Mouse (Mus musculus) midbrain, embryonic 16.5 days (tissue): Measurements from ENCODE around the gene Cobl. TPM values are rescaled to one million over a fixed set of nuclear protein-coding genes. Genes with fewer than 3 reads are reported as not detected.

Experiments used
- ATAC-seq: fragments of 200-750 bp; cut with Nextera tagmentation; 2 replicates; pipeline ENCODE4 v1.8.0; 2017; ENCODE audit warnings: moderate TSS enrichment
- H3K27ac ChIP-seq: fragments of 300-500 bp; sonication (generic); 2 replicates; pipeline ENCODE4 v1.5.1; 2014; ENCODE audit warnings: mild to moderate bottlenecking, low read length, mixed read lengths
- H3K27me3 ChIP-seq: fragments of 300-500 bp; sonication (generic); 2 replicates; pipeline ENCODE4 v1.6.1; 2014; ENCODE audit warnings: low read depth, low read length, mixed read lengths; ENCODE audit not compliant: control insufficient read depth, insufficient read depth
- H3K36me3 ChIP-seq: fragments of 300-500 bp; sonication (generic); 2 replicates; pipeline ENCODE4 v1.6.1; 2014; ENCODE audit warnings: mild to moderate bottlenecking, low read length, moderate library complexity, mixed read lengths; ENCODE audit not compliant: control insufficient read depth, insufficient read depth
- H3K4me1 ChIP-seq: fragments of 300-500 bp; sonication (generic); 2 replicates; pipeline ENCODE4 v1.6.1; 2014; ENCODE audit warnings: mild to moderate bottlenecking, low read length, mixed read lengths; ENCODE audit not compliant: control insufficient read depth, insufficient read depth
- H3K4me2 ChIP-seq: fragments of 300-500 bp; sonication (generic); 2 replicates; pipeline ENCODE4 v1.6.1; 2014; ENCODE audit warnings: mild to moderate bottlenecking, low read length, mixed read lengths
- H3K4me3 ChIP-seq: fragments of 300-500 bp; sonication (generic); 2 replicates; pipeline ENCODE4 v1.5.1; 2014; ENCODE audit warnings: low read depth, mild to moderate bottlenecking, low read length, moderate library complexity, mixed read lengths
- H3K9ac ChIP-seq: fragments of 300-500 bp; sonication (generic); 2 replicates; pipeline ENCODE4 v1.6.1; 2014; ENCODE audit warnings: low read depth, low read length, mixed read lengths
- H3K9me3 ChIP-seq: fragments of 300-500 bp; sonication (generic); replicated peaks from 2 replicates; pipeline ENCODE4 v1.6.1; 2014; ENCODE audit warnings: mild to moderate bottlenecking, low read length, mixed read lengths; ENCODE audit not compliant: control insufficient read depth, poor library complexity, severe bottlenecking
- WGBS: fragments of 180-500 bp; shearing (Covaris S2); extraction: QIAGEN DNeasy Blood & Tissue Kit; methylation state at CpG from one replicate; pipeline ENCODE4 v1.1.7; 2014; 5-methylcytosine and 5-hydroxymethylcytosine counted together
- polyA plus RNA-seq: library from polyadenylated mRNA; unstranded; fragments of >200 nt; fragmentation: Nextera tagmentation; extraction: Ambion mirVana; gene quantifications from 2 replicates; pipeline ENCODE4 v1.2.1, GENCODE M21; 2015

Gene Cobl
- polyA plus RNA-seq, 1 experiment from 2014 or later: 18.3 TPM

DNA sequence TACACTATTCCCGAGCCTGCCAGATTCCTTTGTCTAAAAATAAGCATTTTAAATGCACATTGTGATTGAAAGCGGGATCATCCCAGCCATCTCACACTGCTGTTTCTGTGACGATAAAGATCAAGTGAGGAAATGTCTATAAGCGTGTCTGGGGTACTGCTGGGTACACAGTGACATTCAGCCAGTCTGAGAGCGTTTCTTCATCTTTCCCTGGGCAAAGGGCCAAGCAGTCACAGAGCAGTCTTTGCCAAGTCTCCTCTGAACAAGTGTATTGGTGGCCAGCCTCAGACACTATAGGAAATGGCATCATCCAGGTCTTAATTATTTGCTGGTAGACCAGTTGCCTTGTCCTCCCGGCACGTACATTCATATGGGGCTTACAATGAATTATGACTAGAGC is 47.9 kb downstream of the Cobl start:
- H3K27me3 ChIP-seq: no peaks in the 10 kb centered on the region
- ATAC-seq: peak; percentile 25; the same call in 1 of the 2 replicates
- peak overlapping the region; percentile 64 for H3K27ac ChIP-seq
- H3K9ac ChIP-seq: 0 out of 2 replicates have a peak overlapping the region, but pooled peaks have one; percentile 27
- H3K4me3 ChIP-seq: no peak overlapping the region
- no peaks in the 10 kb centered on the region for H3K36me3 ChIP-seq
- H3K9me3 ChIP-seq: no peaks in the 10 kb centered on the region
- 48% methylated on average over 7 of the region's 7 CpGs for WGBS
- peaks cover 15% of the 10 kb centered on the region for H3K4me1 ChIP-seq
- no peak overlapping the region for H3K4me2 ChIP-seq

DNA sequence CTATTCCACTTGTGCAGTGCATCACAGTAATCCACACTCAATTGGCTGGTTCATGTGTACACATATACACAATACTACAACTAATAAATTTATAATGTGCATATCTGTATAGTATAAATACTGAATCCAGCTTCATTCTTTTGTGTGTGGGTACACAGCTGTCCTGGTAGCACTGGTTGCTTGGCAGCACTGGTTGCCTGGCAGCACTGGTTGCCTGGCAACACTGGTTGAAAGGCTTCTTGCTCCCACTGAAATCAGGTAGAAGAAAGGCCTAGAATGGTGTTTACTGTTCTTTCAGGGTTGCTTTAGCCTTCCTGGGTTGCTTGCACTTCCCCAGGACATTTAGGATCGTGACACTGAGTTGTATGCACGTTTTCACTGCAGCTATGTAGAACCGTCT is 49.4 kb downstream of the Cobl start:
- peak overlapping the region; percentile 24; the same call in 1 of the 2 replicates for H3K4me2 ChIP-seq
- no peaks in the 10 kb centered on the region for H3K9me3 ChIP-seq
- ATAC-seq: peak; percentile 97
- H3K4me1 ChIP-seq: peaks cover 15% of the 10 kb centered on the region
- no peak overlapping the region for H3K4me3 ChIP-seq
- H3K27ac ChIP-seq: peak overlapping the region; percentile 82
- no peaks in the 10 kb centered on the region for H3K27me3 ChIP-seq
- no peaks in the 10 kb centered on the region for H3K36me3 ChIP-seq
- no peak overlapping the region for H3K9ac ChIP-seq
- WGBS: 4% methylated on average over 3 of the region's 3 CpGs

DNA sequence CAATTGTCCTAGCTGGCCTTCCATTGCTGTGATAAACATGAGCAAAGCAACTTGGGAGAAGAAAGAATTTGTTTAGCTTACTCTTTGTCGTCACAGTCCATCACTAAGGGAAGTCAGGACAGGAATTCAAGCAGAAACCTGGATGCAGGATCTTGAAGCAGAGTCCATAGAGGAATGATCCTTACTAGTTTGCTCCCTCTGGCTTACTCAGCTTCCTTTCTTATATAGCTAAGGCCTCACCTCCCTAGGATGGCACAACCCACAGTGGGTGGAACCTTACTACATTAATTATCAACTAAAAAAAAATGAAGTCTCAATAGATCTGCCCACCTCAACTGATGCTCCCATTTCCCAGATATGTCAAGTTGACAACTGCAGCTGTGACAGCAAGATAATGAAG is 52.8 kb downstream of the Cobl start:
- WGBS: 85% methylated on average over 1 of the region's 1 CpGs
- Histone ChIP-seq H3K27me3 (no peaks in the 10 kb centered on the region), H3K27ac (no peak overlapping the region), H3K9ac (no peak overlapping the region), H3K4me3 (no peak overlapping the region), H3K36me3 (no peaks in the 10 kb centered on the region), H3K4me1 (peaks cover 11% of the 10 kb centered on the region), H3K4me2 (no peak overlapping the region), H3K9me3 (no peaks in the 10 kb centered on the region)
- no peak for ATAC-seq

DNA sequence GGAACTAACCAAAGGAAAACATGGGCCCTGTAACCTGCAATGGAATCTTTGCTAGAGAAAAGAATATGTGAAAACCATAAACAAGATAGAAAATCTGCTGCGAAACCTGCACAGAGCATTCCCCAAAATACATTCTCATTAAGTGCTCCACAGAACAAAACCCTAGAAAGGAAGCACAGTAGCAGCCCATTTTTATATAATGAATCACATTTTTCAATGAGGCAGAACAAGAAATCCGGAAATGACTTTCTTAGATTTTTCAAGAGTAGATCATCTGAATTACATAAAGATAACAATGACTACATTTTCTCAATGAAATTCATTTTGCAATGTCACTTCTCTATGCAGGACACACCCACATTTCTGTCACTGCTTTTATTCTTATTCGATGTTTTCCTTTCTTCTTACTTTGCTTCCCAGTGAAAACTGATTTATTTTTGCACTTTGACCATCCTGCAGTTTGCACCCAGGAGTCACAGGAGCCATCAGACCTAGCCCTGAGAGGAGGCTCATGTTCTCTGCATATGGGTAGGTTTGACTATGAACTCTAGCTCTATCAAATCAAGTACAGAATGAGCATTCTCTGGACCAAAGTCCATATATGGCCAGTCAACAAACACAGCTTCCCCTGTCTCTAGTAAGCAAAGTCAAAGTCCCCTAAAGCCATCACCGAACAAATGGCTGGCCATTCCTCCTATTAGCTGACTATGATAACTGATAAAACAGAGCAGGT is 53.5 kb downstream of the Cobl start:
- Histone ChIP-seq H3K4me1 (peaks cover 6% of the 10 kb centered on the region), H3K9me3 (no peaks in the 10 kb centered on the region), H3K27me3 (no peaks in the 10 kb centered on the region), H3K36me3 (no peaks in the 10 kb centered on the region), H3K9ac (no peak overlapping the region), H3K27ac (no peak overlapping the region), H3K4me2 (no peak overlapping the region), H3K4me3 (no peak overlapping the region)
- WGBS: 94% methylated on average over 4 of the region's 4 CpGs
- no peak for ATAC-seq

DNA sequence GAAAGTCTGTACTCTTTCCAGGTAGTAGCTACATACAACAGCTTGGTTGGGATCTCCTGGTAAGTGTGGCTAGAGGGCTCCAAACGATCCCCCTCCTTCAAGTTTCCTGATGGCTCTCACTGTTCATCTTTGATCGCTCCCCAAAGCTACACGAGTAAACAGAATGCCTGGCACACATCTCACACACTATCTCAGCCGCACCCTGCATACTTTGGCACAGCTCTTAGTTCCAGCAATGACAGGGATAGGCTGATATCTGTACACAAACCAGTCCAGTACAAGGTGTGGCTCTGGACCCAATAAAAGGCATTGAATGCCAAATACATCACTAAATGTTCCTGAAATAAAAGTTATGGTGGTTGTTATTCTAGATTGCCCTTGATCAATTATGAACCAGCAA is 55.3 kb downstream of the Cobl start:
- H3K4me3 ChIP-seq: no peak overlapping the region
- ATAC-seq: no peak
- no peaks in the 10 kb centered on the region for H3K27me3 ChIP-seq
- H3K4me2 ChIP-seq: no peak overlapping the region
- H3K4me1 ChIP-seq: no peaks in the 10 kb centered on the region
- no peak overlapping the region for H3K27ac ChIP-seq
- WGBS: 84% methylated on average over 4 of the region's 4 CpGs
- H3K36me3 ChIP-seq: no peaks in the 10 kb centered on the region
- H3K9me3 ChIP-seq: no peaks in the 10 kb centered on the region
- no peak overlapping the region for H3K9ac ChIP-seq

DNA sequence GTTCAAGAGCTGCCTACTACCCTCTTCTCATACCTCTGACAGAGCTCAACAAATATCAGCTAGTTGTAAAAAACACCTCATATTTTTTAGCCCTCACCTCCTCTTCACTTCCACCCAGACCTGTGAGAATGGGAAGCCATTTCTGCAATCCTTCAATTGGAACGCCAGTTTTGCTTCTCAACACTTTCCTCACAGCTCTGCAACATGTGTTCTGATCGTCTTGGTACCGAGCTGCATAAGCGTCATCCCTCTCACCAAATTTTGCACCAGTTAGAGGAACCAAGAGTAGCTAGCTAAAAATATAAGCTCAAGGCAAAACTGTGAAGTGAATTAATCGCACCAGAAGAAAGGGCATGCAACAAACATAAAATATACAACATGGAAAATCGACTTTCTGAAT is 56.9 kb downstream of the Cobl start:
- no peak overlapping the region for H3K9ac ChIP-seq
- H3K9me3 ChIP-seq: no peaks in the 10 kb centered on the region
- no peak for ATAC-seq
- H3K4me2 ChIP-seq: no peak overlapping the region
- H3K36me3 ChIP-seq: no peaks in the 10 kb centered on the region
- no peaks in the 10 kb centered on the region for H3K4me1 ChIP-seq
- H3K27me3 ChIP-seq: no peaks in the 10 kb centered on the region
- 94% methylated on average over 6 of the region's 6 CpGs for WGBS
- no peak overlapping the region for H3K27ac ChIP-seq
- no peak overlapping the region for H3K4me3 ChIP-seq

DNA sequence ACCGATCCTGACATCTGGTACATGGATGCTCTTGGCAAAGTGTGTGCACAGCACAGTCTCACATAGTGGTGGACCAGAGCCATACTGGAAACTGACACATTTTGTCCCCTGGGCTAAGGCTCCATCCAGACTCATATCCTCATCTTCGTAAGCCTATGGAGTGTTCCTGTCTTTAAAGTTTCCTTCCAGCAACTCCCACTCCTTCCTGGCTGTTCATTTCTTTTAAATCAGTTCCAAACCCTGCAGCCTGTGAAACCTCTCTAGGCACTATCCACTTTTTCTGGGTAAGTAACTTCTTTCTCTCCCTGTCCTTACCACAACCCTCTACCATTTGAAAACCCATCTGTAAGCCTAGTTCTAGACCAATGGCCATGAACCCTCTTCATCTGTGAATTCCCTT is 64.9 kb downstream of the Cobl start:
- Histone ChIP-seq H3K4me3 (no peak overlapping the region), H3K36me3 (no peaks in the 10 kb centered on the region), H3K27ac (no peak overlapping the region), H3K9ac (no peak overlapping the region), H3K9me3 (no peaks in the 10 kb centered on the region), H3K27me3 (no peaks in the 10 kb centered on the region), H3K4me1 (no peaks in the 10 kb centered on the region), H3K4me2 (no peak overlapping the region)
- 98% methylated on average over 2 of the region's 2 CpGs for WGBS
- ATAC-seq: no peak

DNA sequence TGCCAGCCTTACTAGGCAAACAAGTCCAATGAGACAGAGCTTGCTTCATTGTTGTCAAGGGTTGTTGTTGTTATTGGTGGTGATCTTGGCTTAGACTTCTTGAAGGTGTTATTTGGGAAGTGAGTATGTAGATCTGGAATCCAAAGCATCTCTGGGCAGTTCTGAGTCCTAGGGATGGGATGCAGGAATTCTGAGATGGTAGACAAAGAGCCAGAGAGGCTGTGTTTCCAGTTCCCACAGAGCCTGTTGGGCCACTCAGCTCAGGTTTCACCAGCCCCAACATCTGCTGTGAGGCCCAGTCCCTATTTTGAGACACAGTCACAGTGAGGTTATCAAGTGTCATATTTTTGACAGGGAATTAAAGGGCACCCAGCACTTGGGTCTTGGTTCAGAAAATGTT is 68.6 kb downstream of the Cobl start:
- Histone ChIP-seq H3K4me3 (no peak overlapping the region), H3K9me3 (no peaks in the 10 kb centered on the region), H3K4me2 (no peak overlapping the region), H3K27ac (no peak overlapping the region), H3K9ac (no peak overlapping the region), H3K36me3 (no peaks in the 10 kb centered on the region), H3K4me1 (no peaks in the 10 kb centered on the region), H3K27me3 (no peaks in the 10 kb centered on the region)
- ATAC-seq: no peak

DNA sequence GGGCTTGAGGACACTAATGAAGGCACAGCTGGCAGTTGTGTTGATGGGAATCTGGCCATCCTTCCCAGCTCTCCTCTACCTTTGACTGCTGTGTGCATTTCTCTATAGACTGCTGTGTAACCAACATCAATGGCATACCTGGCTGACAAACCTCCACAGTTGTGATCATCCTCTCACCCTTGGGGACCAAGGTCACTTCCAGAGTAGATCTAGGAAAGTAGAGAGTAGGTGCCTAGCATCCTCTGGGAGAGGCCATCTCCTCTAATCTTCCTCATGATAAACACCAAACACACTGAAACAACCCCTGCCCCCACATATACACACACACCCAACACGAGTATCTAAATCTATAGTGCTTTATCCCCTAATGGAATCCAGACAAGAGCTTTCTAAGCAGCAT is 70.1 kb downstream of the Cobl start:
- H3K36me3 ChIP-seq: no peaks in the 10 kb centered on the region
- no peak overlapping the region for H3K4me2 ChIP-seq
- no peaks in the 10 kb centered on the region for H3K27me3 ChIP-seq
- no peak overlapping the region for H3K4me3 ChIP-seq
- H3K9ac ChIP-seq: no peak overlapping the region
- H3K9me3 ChIP-seq: no peaks in the 10 kb centered on the region
- no peaks in the 10 kb centered on the region for H3K4me1 ChIP-seq
- no peak overlapping the region for H3K27ac ChIP-seq
- WGBS: 67% methylated on average over 1 of the region's 1 CpGs
- ATAC-seq: no peak
